ENCODE assay signal across 14 mouse cellular contexts in the genomic region with DNA sequence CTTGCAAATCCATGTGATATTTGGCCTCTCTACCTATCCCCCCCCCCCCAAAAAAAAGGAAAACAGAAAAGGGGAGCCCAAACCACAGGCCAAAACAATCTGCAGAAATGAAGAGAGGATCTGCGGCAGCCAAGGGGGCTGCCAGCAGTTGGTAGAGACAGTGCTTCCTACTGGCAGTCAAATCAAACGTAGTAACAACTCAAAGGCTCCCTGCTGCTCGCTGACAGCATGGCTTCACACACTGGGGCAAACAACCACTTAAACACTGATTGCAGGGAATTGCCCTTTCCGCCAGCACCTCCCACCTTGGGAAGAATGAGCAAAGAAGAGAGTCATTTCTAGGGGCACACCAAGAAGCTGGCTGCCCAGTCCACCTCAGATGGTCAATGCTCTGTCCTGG.
"Had no signal": no experiment of that assay in that cellular context is flagged by ENCODE, and none has a peak within 500 bp of the region (broad histone marks: within the 10 kb centered on the region; RNA-seq: fewer than 3 reads in every experiment).

No protein-coding gene starts in this region.

- H3K27ac ChIP-seq: left cerebral cortex, adult 2 months; liver, embryonic 13.5 days; macrophage; midbrain, embryonic 12.5 days; midbrain, embryonic 15.5 days; neural tube, embryonic 13.5 days had no signal

- H3K36me3 ChIP-seq: liver, embryonic 13.5 days; midbrain, embryonic 12.5 days; midbrain, embryonic 15.5 days; neural tube, embryonic 13.5 days had no signal

- ATAC-seq: midbrain, embryonic 15.5 days had no signal

- H3K4me3 ChIP-seq: left cerebral cortex, adult 2 months; liver, embryonic 13.5 days; midbrain, embryonic 12.5 days; midbrain, embryonic 15.5 days; neural tube, embryonic 13.5 days had no signal

- H3K9ac ChIP-seq: liver, embryonic 13.5 days; midbrain, embryonic 12.5 days; midbrain, embryonic 15.5 days; neural tube, embryonic 13.5 days had no signal

- H3K4me2 ChIP-seq: liver, embryonic 13.5 days; midbrain, embryonic 12.5 days; midbrain, embryonic 15.5 days; neural tube, embryonic 13.5 days had no signal

- H3K9me3 ChIP-seq: liver, embryonic 13.5 days; midbrain, embryonic 12.5 days; midbrain, embryonic 15.5 days; neural tube, embryonic 13.5 days had no signal

- H3K27me3 ChIP-seq: liver, embryonic 13.5 days; midbrain, embryonic 12.5 days; midbrain, embryonic 15.5 days; neural tube, embryonic 13.5 days had no signal

- H3K4me1 ChIP-seq: liver, embryonic 13.5 days had no signal

- DNase-seq: kidney, postnatal 10 days; kidney, postnatal 36 days; layer of hippocampus, postnatal 36 days; liver, embryonic 13.5 days; lung, adult 2 months; lung, postnatal 14 days; retina, postnatal 1 day; thymus, adult 18-20 months; thymus, postnatal 36 days had no signal
